Mouse (Mus musculus): ENCODE measurements at regions not wholly inside any gene's neighbourhood (a gene's known extent, or its start where the extent isn't known, plus 50 kb on each side); places are given as distances from the start of the nearest gene placed in this dataset.
"Not testable (repeated sequence)": the region's sequence is repeated elsewhere in the genome, so short reads cannot be mapped to it uniquely, and the experiment has no call there.

DNA sequence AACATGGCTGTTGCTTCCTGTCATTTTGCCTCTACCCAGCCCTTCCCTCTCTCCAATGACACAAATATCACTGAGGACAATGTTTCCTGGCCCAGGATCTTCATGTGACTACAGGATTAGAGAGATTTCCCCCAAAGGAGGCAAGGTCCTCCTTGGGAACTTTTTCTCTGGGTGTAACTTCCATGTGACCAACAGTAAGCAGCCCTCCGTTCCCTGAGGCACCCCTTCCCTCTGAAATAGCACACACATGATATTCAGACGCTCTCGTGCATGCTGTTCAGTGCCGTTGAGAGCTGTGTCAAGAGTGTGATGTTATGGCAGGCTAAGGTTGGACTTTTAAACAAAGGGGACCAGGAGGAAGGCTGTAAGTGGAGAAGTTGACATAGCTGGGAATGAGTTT lies 169.2 kb upstream of the Otx2 start:
- no peak for DNase-seq

DNA sequence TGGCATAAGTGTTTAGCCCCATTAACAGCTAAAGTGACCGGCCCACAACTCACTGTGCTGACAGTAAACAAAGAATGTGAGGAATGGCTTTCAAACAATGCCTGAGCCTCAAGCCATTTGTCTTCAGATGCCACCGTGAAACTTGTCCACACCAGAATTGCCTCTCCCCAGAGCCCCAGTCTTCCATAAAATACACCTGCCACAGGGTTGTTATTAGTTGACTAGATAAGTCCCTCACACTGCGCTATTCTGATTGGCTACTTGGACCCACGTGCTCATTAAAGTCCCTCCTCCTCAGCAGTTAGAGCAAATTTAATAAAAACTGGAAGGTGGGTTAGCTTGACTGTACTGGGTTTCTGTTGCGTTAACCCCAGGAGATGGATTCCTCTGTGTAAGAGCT lies 167.7 kb upstream of the Otx2 start:
- DNase-seq, result no peak

DNA sequence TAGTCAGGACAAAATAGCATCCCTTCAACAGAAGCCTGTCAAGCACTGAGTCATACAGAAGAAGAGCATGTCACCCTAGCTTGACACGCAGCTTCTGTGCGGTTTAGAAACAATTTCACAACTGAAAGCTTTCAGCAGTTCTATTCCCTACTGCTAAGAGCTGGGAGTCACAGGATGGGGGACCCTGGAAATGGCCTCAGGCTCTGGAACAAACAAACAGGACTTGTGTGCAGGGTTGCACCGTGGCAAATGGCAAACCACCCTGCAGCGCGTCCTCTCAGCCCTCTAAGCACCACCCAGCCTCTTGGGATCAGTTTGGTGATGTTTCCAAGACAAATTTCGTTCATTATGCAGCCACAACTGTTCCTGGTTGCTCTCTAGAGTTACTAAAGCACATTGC lies 163.6 kb upstream of the Otx2 start:
- no peak for DNase-seq

DNA sequence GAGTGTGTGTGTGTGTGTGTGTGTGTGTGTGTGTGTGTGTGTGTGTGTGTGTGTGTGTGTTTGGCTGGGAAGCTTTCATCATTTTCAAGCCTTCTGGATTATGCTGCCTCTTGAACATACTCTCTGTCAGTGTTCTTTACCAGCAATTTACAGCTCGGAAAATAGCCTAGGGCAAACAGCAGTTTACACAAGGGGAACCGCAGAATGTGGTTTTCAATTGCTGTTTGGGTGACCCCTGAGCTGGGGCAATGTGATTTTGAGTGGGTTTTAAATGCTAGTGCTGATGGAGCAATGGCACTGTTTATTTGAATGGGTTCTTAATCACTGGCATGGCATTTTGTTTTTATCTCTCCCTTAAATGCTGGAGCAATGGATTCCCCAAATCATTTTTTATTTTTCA lies 162.5 kb upstream of the Otx2 start:
- DNase-seq, result peak; percentile 3

DNA sequence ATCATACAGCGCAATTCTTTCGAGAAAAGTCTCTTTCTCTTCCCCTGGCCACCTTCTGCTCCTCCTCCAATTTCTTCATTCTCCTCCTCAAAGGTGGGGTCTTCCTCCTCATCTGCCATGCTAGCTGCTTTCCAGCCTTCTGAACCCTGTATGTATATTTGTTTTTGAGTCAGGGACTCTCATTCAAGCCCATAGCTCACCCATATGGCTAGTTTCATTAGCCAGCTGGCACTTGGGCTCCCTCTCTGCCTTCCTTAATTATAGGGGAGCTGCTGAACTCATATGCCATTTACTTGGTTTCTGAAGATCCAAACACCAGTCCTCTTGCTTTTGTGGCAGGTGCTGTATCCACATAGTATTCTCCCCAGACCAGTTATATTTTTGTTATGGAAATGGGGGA lies 160.8 kb upstream of the Otx2 start:
- no peak for DNase-seq

DNA sequence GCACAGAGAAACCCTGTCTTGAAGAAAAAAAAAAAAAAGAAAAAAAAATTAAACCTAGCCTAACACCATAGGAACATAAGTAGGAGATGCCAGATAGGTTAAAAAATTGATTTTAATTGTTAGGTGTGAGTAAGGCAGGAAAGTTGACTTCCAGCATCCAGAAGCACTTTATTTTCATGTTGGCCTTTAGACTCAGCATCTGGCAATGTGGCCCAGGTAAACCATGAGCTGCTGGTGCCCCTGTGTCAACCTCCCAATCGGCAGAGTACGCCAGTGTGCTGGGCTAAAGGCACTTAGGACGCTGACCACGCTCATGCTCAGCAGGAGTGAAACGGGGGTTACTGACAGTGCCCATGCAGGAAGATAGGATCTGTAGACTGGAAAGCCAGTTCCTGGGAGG lies 152.8 kb upstream of the Otx2 start:
- DNase-seq, result no peak

DNA sequence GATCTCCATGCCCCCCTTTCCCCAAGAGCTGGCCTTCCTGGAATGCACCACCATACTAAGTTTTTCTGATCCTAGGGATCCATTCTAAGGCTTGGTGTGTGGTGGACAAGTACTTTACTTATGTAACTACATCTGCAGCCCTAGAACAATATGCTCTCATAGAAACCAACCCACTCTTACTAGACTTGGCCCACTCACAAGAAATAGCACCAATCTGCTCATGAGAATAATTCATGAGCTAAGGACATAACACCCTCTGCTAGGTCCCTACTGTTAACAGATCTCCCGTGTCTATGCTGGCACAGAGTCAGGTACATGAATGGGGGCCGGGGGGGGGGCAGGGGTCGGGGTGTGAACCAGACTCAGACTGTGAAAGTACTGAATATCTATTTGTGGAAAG lies 150.8 kb upstream of the Otx2 start:
- DNase-seq, result no peak

DNA sequence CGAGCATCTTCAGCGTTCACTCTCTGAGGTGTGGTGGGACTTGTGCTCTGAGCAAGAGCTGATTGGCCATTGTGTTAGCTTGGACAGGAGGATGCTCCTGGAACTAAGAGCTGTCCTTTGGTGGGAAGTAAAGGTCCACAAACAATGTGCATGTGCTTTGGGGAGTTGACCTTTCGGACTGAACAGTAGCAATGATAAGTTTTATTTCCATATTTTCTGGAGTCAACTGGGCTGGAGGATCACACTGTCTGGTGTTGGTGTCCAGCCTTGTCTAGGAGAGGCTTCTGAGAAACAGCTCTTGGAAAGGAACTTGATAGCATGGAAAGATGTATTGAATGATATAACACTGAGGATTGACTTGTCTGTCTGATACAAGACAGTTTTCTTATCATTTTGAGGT lies 142.3 kb upstream of the Otx2 start:
- DNase-seq, result no peak

DNA sequence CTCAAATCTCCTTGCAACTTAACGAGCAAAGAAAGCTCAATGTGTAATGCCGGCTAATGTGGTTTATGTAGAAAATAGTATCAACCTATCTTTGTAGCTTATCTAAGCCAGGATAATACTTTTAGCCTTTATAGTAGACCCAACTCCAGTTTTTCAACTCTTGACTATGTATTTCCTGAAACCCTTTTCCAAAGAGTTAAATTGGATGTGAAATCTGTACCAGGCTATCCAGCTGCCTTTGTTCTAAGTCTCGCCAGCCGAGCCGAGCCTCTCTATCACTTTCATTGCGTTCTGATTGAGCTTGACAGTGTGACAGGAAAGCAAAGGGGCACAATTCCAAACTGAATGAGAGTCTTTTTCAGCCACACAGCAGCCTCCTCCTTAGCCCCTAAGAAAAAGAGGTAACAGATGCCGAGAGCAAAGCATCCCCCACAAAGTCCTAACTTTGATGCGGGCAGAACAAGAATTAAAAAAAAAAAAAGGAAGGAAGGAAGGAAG lies 141.7 kb upstream of the Otx2 start:
- no peak for DNase-seq

DNA sequence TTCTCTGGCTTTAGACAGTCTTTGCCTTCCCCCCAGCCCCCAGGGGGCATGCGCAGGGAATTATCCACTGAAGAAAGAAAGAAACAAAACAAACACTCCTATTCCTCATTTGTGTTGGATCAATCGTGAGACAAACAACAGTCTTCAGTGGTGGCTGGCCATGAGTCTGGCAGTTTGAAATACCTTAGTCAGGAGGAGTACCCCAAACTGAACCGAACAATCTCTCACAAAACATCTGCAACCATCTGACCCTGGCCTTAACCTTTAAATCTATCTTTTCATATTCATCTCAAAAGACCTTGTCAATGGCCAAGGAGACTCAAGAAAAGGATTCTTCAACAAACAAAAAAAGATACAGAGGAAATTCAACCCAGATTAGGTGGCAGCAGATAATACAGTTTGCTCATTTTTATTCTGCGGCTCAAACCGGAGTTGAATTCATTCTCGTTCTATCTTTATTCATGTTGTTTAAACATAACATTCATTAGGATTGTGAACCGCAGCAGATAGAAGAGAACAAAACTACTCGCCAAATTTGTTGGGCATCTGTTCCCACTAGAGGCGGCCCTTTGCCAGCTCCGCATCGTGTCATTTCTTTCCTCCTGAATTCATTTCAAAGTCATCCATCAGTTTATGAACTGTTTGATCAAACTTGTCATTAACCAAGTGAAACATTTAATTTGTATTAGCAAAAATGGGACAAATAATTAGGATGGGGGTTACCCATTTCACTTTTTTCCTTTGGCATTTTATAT lies 139.3 kb upstream of the Otx2 start:
- no peak for DNase-seq

DNA sequence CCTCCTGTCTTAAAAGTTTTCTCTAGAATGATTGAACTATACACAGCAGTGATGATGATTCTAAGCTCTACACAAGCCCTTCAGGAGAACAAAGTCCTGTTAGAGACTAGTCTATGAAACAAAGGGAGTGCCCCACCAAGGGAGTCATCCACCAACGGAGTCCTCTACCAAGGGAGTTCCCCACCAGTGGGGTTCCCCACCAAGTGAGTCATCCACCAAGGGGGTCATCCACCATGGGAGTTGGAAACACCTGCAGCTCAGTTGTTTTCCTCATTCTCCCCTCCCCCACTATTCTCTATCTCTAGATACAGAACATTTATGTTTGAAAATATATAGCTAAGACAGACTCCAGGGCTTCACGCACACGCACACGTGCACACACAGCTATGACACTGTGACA lies 130.5 kb upstream of the Otx2 start:
- DNase-seq, result no peak

DNA sequence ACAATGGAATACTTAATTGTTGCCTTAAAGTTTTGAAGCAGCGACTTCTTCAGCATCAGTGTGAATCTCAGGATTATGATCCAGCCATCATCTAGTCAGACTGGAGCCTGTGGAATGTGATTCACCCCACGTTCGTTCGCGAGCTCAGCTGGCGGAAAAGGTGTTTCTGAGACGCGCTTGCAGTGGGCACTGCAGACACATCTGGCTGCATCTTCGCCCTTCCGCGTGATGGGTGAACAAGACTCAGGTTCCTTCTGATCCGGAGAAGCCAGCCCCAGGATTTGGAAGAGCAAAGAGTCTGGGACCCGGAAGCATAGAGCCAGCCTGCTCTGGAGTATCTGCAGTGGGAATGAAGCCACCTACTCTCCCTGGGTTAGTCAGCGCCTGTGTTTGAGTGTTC lies 127.7 kb upstream of the Otx2 start:
- DNase-seq, result no peak

DNA sequence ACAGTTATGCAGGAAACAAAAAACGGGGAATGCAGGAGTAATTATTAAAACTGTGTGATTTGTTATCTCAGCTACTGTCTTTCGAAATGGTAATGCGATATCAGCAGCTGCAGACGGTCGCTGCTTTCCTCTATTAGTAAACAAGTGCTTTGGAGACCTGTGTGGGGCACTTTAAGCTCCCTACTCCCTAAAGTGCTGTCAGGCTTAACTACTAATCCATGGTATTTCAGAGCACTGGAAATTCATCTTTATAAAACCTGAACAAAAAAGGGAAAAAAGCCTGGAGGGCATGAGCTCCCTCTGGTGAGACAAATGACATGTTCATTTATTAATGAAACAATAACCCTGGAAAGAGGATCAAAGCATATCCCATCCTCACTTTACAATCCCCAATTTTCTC lies 127.2 kb upstream of the Otx2 start:
- no peak for DNase-seq

DNA sequence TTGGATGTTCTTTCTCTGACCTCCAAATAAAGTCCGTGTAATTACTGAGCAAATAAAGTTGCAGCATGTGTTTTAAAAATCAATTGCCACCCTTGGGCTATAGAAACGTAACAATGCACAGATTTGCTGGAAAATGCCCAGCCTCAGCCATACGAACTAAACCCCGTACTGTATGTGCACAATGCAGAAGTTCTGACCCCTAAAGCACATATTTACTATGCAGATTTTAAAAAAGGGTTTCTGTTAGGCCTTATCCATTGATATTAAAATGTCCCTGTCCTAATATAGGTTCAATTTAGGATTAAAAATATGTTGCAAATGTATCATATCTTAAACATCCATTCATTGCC lies 126.5 kb upstream of the Otx2 start:
- no peak for DNase-seq

DNA sequence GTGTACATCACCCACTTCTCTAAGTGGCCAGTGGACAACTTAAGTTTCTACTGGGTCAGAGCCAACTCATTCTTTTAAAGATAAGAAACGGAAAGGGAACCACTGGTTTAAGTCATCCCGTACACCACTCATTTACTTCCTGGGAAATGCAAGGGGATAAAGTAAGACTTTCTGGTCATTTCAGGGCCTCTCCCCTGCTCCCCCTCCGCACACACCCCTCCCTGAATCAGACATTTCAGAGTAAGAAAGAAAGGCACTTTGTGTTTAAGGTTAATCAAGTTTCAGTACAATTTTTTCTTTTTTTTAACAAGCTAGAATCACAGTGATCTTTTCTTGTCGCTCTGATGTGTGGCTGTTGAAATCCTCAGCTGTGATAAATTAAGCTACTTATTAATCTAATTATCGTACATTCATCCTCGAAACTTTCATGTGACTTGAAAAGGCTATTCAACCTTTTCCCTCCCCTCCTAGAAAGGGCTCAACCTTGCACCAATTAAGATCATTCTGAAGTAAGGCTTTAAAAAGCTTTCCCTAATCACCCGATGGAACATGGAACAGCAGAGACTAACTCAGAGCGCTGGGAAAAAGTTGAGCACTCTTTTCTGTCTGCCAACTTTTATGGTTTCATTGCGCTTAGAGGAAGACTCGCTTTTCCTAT lies 126.0 kb upstream of the Otx2 start:
- no peak for DNase-seq

DNA sequence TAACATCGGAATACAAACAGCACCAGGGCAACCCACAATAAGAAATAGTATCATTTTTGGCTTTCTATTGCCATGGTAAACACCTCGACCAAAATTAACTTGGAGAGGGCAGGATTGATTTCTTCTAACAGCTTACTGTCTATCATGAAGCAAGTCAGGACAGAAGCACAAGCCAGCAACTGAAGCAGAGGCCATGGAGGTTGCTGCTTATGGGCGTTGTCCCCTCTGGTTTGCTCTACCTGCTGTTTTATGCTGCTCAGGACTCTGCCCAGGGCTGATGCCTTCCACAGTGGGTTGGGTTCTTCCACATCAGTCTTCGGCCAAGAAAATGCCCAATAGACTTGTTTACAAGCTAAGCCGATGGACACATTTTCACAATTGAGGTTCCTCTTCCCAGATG lies 117.9 kb upstream of the Otx2 start:
- DNase-seq, result no peak

DNA sequence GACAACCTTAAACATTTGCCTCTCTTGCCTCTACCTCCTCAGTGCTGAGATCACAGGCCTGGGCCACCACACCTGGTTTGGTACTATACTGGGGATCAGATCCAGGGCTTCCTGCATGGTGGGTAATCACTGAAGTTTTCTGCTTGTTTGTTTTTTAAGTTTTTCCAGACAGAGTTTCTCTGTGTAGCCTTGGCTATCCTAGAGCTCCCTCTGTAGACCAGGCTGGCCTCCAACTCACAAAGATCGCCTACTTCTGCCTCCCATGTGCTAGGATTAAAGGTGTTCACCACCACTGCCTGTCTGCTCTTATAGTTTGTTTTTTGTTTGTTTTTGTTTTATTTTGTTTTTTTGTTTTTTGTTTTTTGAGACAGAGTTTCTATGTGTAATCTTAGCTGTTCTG lies 105.7 kb upstream of the Otx2 start:
- DNase-seq, result no peak

DNA sequence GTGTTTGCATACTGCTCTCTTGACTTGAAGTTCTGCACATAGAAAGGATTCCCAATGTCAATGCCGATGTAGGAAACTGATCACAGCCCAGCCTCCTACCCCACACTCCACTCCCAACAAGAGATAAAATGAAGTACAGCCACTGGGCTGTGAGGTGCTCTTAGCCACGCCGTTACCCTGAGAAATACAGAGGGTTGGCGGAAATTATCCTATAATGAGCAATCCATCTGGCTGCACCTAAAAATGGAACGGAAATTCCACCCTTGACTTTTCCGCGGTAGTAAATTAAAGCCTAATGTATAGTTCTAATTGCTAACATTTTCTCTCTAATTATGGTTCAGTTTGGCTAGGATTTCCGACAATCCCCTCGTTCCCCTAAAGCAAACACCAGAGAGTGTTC lies 97.2 kb upstream of the Otx2 start:
- no peak for DNase-seq

DNA sequence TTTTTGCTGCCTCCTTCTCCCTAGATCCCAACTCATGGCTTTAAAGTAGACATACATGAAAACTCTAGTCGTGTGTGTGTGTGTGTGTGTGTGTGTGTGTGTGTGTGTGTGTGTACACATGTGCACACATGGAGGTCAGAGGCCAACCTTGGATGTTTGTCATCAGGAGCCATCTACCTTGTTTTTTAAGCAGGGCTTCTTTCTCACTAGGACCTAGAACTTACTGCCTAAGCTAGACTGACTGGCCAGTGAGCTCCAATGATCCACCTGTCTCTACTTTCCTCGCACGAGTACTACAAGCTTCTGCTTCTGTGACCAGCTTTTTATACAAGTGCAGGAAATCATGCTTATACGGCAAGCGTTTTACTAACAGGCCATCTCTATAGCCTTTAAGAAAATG lies 89.1 kb upstream of the Otx2 start:
- DNase-seq, result no peak

DNA sequence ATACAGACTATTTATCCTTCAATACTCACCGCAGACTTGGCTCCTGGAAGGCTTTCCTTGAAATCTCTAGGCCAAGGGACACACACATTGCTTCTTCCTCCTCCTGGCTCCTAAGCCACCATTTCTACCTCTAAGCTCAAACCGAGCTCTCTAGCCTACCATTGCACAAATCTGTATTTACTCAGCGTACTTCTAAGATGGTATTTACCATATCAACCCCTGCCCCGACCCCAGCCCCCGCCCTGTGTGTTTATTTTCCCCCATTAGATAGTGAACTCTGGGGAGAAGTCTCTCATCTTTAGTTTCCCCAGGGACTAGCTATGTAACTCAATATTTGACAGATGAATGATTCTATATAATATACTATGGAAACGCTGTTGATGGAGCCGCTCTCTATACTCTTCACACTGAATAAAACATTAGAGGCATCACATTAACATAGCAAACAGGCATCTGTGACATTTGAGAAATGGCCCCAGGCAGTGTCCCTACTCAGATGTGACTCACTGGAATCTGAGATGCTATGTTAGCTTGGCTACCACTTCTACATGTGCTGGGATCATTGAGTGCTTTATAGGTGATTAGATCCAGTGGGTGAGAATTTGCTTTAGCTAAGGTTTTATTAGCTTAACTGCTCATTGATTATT lies 87.5 kb upstream of the Otx2 start:
- no peak for DNase-seq

DNA sequence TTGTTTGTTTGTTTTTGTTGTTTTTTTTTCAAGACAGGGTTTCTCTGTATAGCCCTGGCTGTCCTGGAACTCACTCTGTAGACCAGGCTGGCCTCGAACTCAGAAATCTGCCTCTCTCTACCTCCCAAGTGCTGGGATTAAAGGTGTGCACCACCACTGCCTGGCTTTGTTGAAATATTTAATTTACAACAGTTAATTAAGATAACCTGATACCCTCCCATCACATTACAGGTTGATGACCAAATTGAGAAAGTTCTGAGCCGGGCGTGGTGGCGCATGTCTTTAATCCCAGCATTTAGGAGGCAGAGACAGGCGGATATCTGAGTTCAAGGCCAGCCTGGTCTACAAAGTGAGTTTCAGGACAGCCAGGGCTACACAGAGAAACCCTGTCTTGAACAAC lies 81.5 kb upstream of the Otx2 start:
- not testable (repeated sequence) for DNase-seq

DNA sequence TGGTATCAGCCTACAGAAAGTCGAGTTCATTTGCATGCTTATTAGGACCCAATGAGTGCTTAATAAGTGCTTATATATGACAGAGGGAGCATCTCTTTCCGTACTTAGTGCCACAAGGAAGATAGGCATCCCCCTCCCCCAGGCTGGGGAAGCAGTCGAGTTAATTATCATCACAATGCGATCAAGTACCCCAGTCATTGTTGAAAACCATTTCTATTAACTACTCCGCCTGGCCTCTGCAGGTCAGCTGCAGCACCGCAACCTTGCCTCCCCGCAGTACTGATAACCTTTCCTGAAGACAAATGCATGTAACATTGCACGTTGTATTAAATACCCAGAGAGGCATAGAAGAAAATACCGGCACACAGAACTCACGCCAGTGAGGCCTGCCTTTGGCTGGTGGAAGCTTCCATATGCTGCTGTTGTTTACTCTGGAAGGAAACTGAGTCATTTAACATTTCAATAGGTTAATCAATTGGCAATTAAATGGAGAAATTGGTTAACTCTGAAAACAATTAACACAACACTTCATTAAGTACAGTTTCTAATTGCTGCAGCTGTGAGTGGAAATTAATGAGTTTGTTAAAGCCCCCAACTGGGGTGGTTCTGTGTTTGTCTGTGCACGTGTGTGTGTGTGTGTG lies 80.6 kb upstream of the Otx2 start:
- DNase-seq, result no peak

DNA sequence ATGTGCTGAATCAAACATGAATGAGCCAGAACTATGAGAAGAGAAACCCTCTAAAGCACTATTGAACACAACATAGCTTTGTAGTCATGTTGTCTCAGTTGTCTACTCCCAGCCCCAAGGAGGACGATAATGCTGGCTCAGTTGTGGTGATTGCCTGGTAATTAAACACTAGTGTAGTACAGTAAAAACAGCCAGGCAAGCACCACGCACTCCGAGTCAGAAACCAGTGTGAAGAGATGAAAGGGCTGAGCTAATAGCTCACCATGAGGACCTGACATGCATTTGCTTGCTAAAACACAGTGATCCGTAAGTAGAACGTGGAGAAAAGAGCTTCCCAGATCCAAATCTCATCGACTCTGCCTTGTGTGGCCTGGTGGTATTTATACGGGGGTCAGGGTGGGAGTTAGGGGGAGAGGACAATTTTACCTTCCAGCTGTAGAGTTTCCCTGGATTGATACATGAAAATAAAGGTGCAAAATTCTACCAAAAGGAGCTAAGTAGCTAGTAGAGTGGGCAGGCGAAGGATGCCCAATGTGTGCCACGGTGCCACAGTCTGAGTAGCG lies 80.0 kb upstream of the Otx2 start:
- DNase-seq, result no peak

DNA sequence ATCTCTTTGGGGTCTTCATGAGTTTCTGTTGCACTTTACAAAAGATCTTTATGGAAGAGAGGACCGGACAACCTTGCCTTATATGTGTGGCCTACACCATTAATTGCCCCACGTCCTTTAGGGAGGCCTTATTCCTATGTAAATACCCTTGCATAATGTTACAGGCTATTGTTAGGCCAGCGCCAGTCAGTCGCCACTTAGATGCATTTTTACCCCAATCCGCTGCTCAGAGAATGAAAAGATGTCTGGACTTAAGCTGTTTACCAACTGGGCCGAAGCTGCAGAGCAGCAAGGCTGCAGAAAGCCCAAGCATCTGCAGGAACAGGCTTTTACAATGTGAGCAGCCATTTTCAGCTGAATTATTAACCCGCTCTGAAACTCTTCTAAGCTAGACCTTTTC lies 79.5 kb upstream of the Otx2 start:
- DNase-seq, result no peak

All from kidney, postnatal 14 days (tissue).